Mouse (Mus musculus) kidney, postnatal 14 days (tissue): ENCODE results near the gene Mlkl.
"Not testable (repeated sequence)": the region's sequence is repeated elsewhere in the genome, so short reads cannot be mapped to it uniquely, and the experiment has no call there.

Source experiments
- DNase-seq: peaks from one replicate; pipeline ENCODE4 v3.0.0; 2022; ENCODE audit warnings: mixed read lengths

Mlkl gene

DNA sequence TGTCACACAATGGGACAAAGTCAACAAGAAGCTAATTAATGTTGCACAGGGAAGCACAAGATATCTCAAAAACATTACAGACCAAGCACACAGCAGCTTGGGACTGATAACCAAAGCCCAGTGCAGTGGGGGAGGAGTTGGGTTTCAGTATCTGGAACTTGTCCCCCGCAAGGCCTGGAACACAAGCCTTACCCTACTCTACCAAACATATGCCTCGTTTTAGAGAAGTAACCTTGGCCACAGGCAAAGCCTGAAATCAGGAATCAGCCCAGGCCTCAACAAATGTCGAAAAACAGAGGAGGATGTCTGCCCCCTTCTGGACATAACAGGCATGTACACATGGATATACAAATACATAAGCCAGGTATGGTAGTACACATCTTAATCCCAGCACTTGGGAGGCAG lies 25.2 kb downstream of the Mlkl start:
- DNase-seq, result no peak

- DNase-seq, result not testable (repeated sequence)
Observed at GRCm38 (mm10) chr8:111310006-111310405, 28.0 kb downstream of the Mlkl start.

GRCm38 (mm10) chr8:111305031-111305730 lies 32.8 kb downstream of the Mlkl start:
- peak; percentile 18 for DNase-seq

- DNase-seq, result no peak
Observed at GRCm38 (mm10) chr8:111304359-111304758, 33.6 kb downstream of the Mlkl start.

DNA sequence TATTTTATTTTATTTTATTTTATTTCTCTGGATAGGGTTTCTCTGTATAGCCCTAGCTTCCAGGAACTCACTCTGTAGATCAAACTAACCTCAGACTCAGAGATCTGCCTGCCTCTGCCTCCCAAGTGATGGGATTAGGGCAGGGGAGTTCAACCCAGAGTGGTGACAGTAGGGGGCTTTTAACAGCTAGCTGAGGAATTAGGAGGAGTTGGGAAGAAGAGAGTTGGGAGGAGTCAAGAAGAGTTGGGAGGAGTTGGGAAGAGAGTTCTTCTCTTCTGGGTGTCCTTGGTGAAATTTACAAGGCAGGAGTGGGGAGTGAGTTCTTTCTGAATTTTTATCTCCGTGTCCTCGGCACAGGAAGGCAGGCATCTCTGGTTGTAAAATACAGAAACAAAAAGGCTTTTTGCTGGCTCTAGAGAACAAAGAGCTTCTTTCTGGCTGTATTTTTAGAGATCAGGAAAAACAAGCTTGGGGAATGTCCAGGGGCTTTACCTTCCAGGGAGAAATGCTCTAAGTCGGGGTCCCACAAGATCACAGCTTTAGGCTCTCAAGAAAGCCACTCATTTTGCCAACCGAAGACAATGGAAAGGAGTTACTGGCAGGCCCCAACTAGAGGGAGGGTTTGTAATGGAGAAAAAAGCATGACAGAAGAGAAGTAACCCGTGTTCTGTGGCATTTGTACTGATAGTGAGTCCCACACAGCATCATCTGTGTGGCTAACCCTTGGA lies 34.7 kb downstream of the Mlkl start:
- not testable (repeated sequence) for DNase-seq

DNA sequence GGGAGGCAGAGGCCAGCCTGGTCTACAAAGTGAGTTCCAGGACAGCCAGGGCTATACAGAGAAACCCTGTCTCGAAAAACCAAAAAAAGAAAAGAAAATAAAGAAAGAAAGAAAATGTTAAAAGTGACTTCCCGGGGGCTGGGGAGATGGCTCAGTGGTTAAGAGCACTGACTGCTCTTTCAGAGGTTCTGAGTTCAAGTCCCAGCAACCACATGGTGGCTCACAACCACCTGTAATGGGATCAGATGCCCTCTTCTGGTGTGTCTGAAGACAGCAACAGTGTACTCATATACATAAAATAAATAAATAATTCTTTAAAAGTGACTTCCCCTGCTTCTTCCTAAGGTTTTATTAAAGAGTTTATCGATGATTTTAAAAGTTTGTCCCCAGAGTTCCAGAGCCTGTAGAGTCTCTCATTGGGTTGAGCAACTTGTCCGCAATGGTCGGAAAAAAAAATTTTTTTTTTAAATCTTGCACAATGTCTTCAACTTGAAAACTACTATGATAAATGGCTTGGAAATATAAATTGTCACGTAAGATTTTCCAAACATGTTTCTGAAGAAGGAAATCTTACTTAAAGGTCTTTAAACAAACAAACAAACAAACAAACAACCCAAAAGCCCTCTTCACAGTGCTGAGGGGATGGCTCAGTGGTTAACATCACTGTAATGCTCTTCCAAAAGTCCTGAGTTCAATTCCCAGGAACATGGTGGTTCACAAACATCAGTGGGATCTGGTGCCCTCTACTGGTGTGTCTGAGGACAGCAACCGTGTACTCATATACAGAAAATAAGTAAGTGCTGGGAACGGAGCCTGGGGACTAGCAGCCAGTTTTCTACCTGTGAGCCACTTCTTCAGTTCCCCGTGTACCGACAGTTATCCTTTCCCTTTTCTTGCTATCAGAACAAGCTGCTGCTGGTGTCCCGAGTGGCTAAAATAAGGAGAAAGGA lies 37.1 kb downstream of the Mlkl start:
- DNase-seq, result no peak

DNA sequence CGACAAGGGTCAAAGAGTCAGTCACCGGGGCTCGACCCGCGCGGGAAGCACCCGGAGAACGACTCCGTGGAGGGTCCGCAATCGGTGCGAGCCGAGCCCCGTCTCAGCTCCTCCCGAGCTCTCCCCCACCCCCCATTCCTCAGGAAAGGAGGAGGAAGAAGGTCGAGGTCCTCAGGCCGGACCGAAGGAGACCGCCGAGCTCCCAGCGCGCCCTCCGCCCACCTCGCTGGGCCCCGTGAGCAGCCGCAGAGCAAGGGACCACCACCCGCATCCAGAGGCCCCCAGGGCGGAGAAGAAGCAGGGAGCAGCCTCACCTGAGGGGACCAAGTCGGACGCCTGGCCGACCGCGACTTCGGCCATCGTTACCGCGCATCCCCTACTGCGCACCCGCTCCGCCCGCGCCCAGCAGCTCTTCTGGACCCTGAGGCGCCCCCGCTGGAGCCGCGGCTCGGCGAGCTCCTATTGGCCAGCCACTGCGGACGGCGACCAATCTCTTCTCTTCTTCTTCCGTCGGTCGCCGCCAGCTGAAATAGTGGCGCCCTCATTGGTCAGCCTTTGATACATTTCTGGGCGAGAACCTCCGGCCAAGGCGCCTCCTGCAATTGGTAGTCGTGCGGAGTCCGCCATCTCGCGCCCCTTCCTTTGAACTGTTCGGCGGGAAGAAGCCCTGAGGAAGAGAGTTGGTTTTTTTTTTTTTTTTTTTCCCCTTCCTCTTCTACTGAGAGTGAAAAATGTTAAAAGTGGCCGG lies 38.0 kb downstream of the Mlkl start, which contains the start of gene Rfwd3:
TSS of gene Rfwd3 (minus strand) at position 402 of the 748 bp plus-strand sequence.
- DNase-seq, result peak; percentile 98

- DNase-seq, result peak; percentile 59
Observed at GRCm38 (mm10) chr8:111299363-111299820, 38.6 kb downstream of the Mlkl start.

GRCm38 (mm10) chr8:111298011-111298410 lies 40.0 kb downstream of the Mlkl start:
- no peak for DNase-seq

GRCm38 (mm10) chr8:111291733-111292132 lies 46.2 kb downstream of the Mlkl start:
- DNase-seq, result peak; percentile 75

DNA sequence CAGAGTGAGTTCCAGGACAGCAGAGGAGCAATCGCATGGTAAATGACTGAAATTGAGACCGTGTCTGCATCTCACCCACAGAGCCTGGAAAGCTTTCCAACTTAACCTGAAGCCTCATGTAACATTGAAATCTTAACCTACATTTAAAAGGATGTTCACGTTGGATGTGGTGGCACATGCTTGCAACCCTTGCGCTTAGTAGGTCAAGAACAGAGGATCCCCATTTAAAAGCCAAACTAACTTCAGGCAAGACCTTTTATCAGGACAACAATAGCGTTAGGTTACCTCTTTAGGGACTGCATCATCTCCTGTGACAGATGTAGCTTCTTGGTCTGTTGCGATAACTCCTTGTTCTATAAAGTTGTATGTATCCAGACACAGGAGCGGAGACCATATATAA lies 47.4 kb downstream of the Mlkl start:
- DNase-seq, result no peak

- no peak for DNase-seq
Observed at GRCm38 (mm10) chr8:111285603-111286002, 52.4 kb downstream of the Mlkl start.

DNA sequence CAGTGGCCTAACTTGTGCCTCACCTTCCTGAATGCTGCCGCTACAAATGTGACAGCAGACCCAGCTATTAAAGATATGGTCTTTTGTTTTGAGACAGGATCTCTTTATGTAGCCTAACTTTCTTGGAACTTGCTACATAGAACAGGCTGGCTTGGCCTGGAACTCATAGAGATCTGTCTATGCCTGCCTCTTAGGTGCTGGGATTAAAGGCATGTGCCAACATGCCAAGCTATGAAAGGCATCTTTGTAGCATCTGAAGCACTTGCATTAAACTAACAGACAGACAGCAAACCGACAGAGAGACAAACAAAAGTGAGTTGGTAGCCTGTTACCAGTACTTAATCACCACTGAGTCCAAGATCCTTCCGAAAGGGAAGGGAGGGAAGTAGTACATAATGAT lies 55.9 kb downstream of the Mlkl start:
- no peak for DNase-seq

DNA sequence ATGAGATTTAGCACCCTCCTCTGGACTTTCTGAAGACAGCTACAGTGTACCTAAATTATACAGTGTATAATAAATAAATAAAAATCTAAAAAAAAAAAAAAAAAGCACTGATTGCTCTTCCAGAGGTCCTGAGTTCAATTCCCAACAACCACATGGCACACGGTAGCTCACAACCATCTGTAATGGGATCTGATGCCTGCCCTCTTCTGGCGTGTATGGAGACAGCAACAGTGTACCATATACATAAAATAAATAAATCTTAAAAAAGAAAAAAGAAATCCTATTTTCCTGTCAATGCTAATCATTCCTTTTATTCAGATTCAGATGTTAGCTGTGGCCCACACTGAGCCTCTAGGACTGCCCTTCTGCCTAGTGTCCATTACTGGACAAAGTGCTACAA lies 69.7 kb downstream of the Mlkl start:
- no peak for DNase-seq

GRCm38 (mm10) chr8:111266161-111266560 lies 71.8 kb downstream of the Mlkl start:
- not testable (repeated sequence) for DNase-seq

GRCm38 (mm10) chr8:111264693-111265220 lies 73.2 kb downstream of the Mlkl start:
- DNase-seq, result no peak

DNA sequence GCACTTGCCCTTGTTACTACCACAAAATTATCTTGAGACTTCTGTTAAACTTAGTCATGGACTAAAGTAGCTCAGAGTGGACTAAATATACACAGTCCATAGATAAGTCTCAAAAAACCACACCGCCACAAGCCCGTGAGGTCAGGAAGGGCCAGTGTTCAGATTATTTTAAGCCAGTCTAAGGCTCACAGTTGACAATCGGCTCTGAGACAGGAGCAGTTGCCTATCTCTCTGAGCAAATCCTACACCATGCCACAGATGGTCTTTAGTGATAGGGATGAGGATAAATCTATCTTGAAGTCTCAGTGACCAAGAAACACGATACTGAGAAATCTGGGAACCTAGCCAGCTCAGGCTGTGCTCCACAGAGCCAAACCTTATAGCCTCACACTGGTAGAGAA lies 76.0 kb downstream of the Mlkl start:
- no peak for DNase-seq
